Mouse (Mus musculus) Patski (cell line): Measurements from ENCODE around the gene Rcsd1. TPM values are rescaled to one million over a fixed set of nuclear protein-coding genes. Genes with fewer than 3 reads are reported as not detected.

Experiments used
- ATAC-seq: fragments of 100-300 bp; one replicate; pipeline ENCODE4 v1.8.0; 2021
- CTCF ChIA-PET: fragments of 350-600 bp; sonication (Branson Sonifier 250); formaldehyde crosslinking; loops from one replicate; lab custom pipeline; 2022; ENCODE audit warnings: inconsistent platforms; lab: Charles Lee
- POLR2A ChIA-PET: fragments of 350-600 bp; sonication (Branson Sonifier 250); formaldehyde crosslinking; loops from one replicate; lab custom pipeline; 2022; ENCODE audit warnings: antibody characterized with exemption, inconsistent platforms; lab: Charles Lee
- DNase-seq: peaks from one replicate; pipeline ENCODE4 v3.0.0-alpha.2; 2011; ENCODE audit warnings: low read depth, low spot score
- H3K27me3 ChIP-seq: fragments of 371-371 bp; one replicate; pipeline ENCODE4 v1.5.1; 2021
- CTCF ChIP-seq: fragments of 100-300 bp; IDR thresholded peaks from one replicate; pipeline ENCODE4 v1.5.1; 2021
- in situ Hi-C: fragments of 300-500 bp; cut with MboI; formaldehyde crosslinking; loops from 3 replicates; pipeline ENCODE4 v1.11.1; 2018; ENCODE audit warnings: low pct_unique_long_range_greater_than_20kb, mixed read lengths
- polyA plus RNA-seq: library from polyadenylated mRNA; unstranded; gene quantifications from one replicate; pipeline ENCODE4 v1.2.3, GENCODE M21; 2021

The Rcsd1 gene
- polyA plus RNA-seq, 1 experiment from 2014 or later, result 0.24 TPM

GRCm38 (mm10) chr1:165718543-165719105, 9.1 kb upstream of the Rcsd1 start:
- H3K27me3 ChIP-seq, result peaks cover 5% of the 10 kb centered on the region
- TF ChIP-seq CTCF, result no peak
- POLR2A ChIA-PET, result no interaction called here
- ATAC-seq (no peak), DNase-seq (no peak)
- CTCF ChIA-PET, result no interaction called here
- in situ Hi-C loops, result no loop called here

GRCm38 (mm10) chr1:165717711-165718542, 8.4 kb upstream of the Rcsd1 start:
- ChIA-PET CTCF (no interaction called here), POLR2A (no interaction called here)
- in situ Hi-C loops, result no loop called here
- peak; percentile 20 for DNase-seq
- H3K27me3 ChIP-seq, result peaks cover 9% of the 10 kb centered on the region
- no peak for ATAC-seq
- no peak for TF ChIP-seq CTCF

- CTCF ChIA-PET, result no interaction called here
- ATAC-seq (no peak), DNase-seq (no peak)
- H3K27me3 ChIP-seq, result peaks cover 15% of the 10 kb centered on the region
- POLR2A ChIA-PET, result no interaction called here
- no peak for TF ChIP-seq CTCF
- in situ Hi-C loops, result no loop called here
Measured at GRCm38 (mm10) chr1:165716426-165716825, 6.9 kb upstream of the Rcsd1 start.

- DNase-seq, result no peak
- ChIA-PET POLR2A (no interaction called here), CTCF (interaction anchor here (1.1 kb wide), 1 partner anchor 12 kb away, joined by 3 read pairs; no protein-coding TSS in a partner anchor)
- peaks cover 37% of the 10 kb centered on the region for H3K27me3 ChIP-seq
- in situ Hi-C loops, result no loop called here
- no peak for TF ChIP-seq CTCF
- no peak for ATAC-seq
Measured at GRCm38 (mm10) chr1:165713798-165714197, 4.2 kb upstream of the Rcsd1 start.

- peaks cover 49% of the 10 kb centered on the region for H3K27me3 ChIP-seq
- ChIA-PET POLR2A (no interaction called here), CTCF (no interaction called here)
- ATAC-seq (no peak), DNase-seq (no peak)
- TF ChIP-seq CTCF, result no peak
- in situ Hi-C loops, result no loop called here
Measured at GRCm38 (mm10) chr1:165711914-165712313, 2.4 kb upstream of the Rcsd1 start.

- ATAC-seq (no peak), DNase-seq (no peak)
- CTCF ChIA-PET, result no interaction called here
- peaks cover 45% of the 10 kb centered on the region for H3K27me3 ChIP-seq
- POLR2A ChIA-PET, result no interaction called here
- no peak for TF ChIP-seq CTCF
- in situ Hi-C loops, result no loop called here
Measured at GRCm38 (mm10) chr1:165708686-165709380, 724 bp downstream of the Rcsd1 start.

- ChIA-PET CTCF (no interaction called here), POLR2A (no interaction called here)
- in situ Hi-C loops, result no loop called here
- ATAC-seq (no peak), DNase-seq (no peak)
- peaks cover 43% of the 10 kb centered on the region for H3K27me3 ChIP-seq
- TF ChIP-seq CTCF, result no peak
Measured at GRCm38 (mm10) chr1:165707640-165708322, 1.8 kb downstream of the Rcsd1 start.

- H3K27me3 ChIP-seq, result peaks cover 45% of the 10 kb centered on the region
- in situ Hi-C loops, result no loop called here
- ChIA-PET CTCF (no interaction called here), POLR2A (no interaction called here)
- ATAC-seq, result no peak
- no peak for TF ChIP-seq CTCF
- DNase-seq, result no peak
Measured at GRCm38 (mm10) chr1:165707241-165707639, 2.3 kb downstream of the Rcsd1 start.

GRCm38 (mm10) chr1:165706492-165706891, 3.1 kb downstream of the Rcsd1 start:
- ChIA-PET CTCF (interaction anchor here (1.0 to 1.1 kb wide), 2 partner anchors 16 to 49 kb away, joined by 3 read pairs; no protein-coding TSS in a partner anchor), POLR2A (no interaction called here)
- TF ChIP-seq CTCF, result no peak
- no peak for DNase-seq
- ATAC-seq, result no peak
- in situ Hi-C loops, result no loop called here
- H3K27me3 ChIP-seq, result peaks cover 41% of the 10 kb centered on the region

GRCm38 (mm10) chr1:165705868-165706348, 3.6 kb downstream of the Rcsd1 start:
- peaks cover 39% of the 10 kb centered on the region for H3K27me3 ChIP-seq
- no peak for TF ChIP-seq CTCF
- ChIA-PET POLR2A (no interaction called here), CTCF (interaction anchor here (1.0 to 1.1 kb wide), 2 partner anchors 15 to 49 kb away, joined by 3 read pairs; no protein-coding TSS in a partner anchor)
- ATAC-seq (no peak), DNase-seq (no peak)
- in situ Hi-C loops, result no loop called here
